Mouse (Mus musculus) neural tube, embryonic 11.5 days (tissue): Measurements from ENCODE around the gene 4930432K21Rik. TPM values are rescaled to one million over a fixed set of nuclear protein-coding genes. Genes with fewer than 3 reads are reported as not detected.
A peak's percentile ranks its signal among the peaks of the same experiment; 100 is the strongest.

ENCODE experiments used
- ATAC-seq: fragments of 200-750 bp; cut with Nextera tagmentation; 2 replicates; pipeline ENCODE4 v1.8.0; 2017; ENCODE audit warnings: moderate number of reproducible peaks, mild to moderate bottlenecking, moderate TSS enrichment, moderate library complexity; ENCODE audit not compliant: insufficient read depth, low FRiP score, low TSS enrichment
- DNase-seq: peaks from one replicate; pipeline ENCODE4 v3.0.0-alpha.2; 2015; ENCODE audit warnings: low spot score
- H3K27ac ChIP-seq: fragments of 300-500 bp; sonication (generic); 2 replicates; pipeline ENCODE4 v1.5.1; 2014; ENCODE audit warnings: low read depth, mild to moderate bottlenecking, low read length
- H3K27me3 ChIP-seq: fragments of 300-500 bp; sonication (generic); 2 replicates; pipeline ENCODE4 v1.6.1; 2014; ENCODE audit warnings: mild to moderate bottlenecking, low read length, mixed read lengths; ENCODE audit not compliant: control insufficient read depth, insufficient read depth
- H3K36me3 ChIP-seq: fragments of 300-500 bp; sonication (generic); 2 replicates; pipeline ENCODE4 v1.6.1; 2014; ENCODE audit warnings: mild to moderate bottlenecking, low read length, moderate library complexity, mixed read lengths; ENCODE audit not compliant: control insufficient read depth, insufficient read depth
- H3K4me1 ChIP-seq: fragments of 300-500 bp; sonication (generic); 2 replicates; pipeline ENCODE4 v1.6.1; 2014; ENCODE audit warnings: low read length, mixed read lengths; ENCODE audit not compliant: control insufficient read depth, insufficient read depth
- H3K4me2 ChIP-seq: fragments of 300-500 bp; sonication (generic); 2 replicates; pipeline ENCODE4 v1.6.1; 2014; ENCODE audit warnings: low read depth, mild to moderate bottlenecking, moderate library complexity
- H3K4me3 ChIP-seq: fragments of 300-500 bp; sonication (generic); 2 replicates; pipeline ENCODE4 v1.5.1; 2014; ENCODE audit warnings: low read depth, low read length
- H3K9ac ChIP-seq: fragments of 300-500 bp; sonication (generic); 2 replicates; pipeline ENCODE4 v1.6.1; 2014; ENCODE audit warnings: mild to moderate bottlenecking, low read length
- H3K9me3 ChIP-seq: fragments of 300-500 bp; sonication (generic); 2 replicates; pipeline ENCODE4 v1.6.1; 2016; ENCODE audit warnings: low read length; ENCODE audit not compliant: control insufficient read depth
- WGBS: fragments of 180-500 bp; shearing (Covaris S2); extraction: QIAGEN DNeasy Blood & Tissue Kit; methylation state at CpG from one replicate; pipeline ENCODE4 v1.1.7; 2014; 5-methylcytosine and 5-hydroxymethylcytosine counted together
- polyA plus RNA-seq: library from polyadenylated mRNA; unstranded; fragments of >200 nt; fragmentation: Nextera tagmentation; extraction: Ambion mirVana; gene quantifications from 2 replicates; pipeline ENCODE4 v1.2.1, GENCODE M21; 2014

4930432K21Rik gene
- polyA plus RNA-seq, 1 experiment from 2014 or later: 1.0 TPM

DNA sequence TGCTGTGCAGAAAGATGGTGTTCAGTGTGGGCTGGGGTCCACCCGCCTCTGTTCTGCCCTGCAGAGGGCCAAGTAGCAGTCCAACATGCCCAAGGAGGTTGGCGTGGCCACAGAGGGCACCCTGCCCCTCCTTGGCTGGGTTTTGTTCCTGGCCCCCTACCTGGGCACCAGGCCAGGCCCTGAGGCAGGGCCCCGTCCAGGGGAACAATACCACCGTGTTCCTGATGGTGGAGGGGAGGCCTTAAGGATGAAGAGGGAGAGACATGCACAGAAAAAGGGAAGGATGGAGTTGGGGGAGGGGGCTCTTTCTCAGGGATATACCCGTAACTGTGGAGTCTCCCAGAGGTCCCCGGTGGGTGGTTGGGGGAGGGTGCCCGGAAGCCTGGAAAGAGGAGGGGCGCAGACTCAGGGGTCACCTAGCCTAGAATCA is 52.3 kb downstream of the 4930432K21Rik start:
- Histone ChIP-seq H3K4me2 (peak overlapping the region; percentile 88), H3K9ac (peak overlapping the region; percentile 64; the same call in 1 of the 2 replicates), H3K9me3 (no peaks in the 10 kb centered on the region), H3K4me1 (peaks cover 31% of the 10 kb centered on the region), H3K27ac (no peak overlapping the region), H3K36me3 (no peaks in the 10 kb centered on the region), H3K4me3 (peak overlapping the region; percentile 43), H3K27me3 (no peaks in the 10 kb centered on the region)
- DNase-seq (no peak), ATAC-seq (no peak)
- WGBS: 31% methylated on average over 8 of the region's 8 CpGs

DNA sequence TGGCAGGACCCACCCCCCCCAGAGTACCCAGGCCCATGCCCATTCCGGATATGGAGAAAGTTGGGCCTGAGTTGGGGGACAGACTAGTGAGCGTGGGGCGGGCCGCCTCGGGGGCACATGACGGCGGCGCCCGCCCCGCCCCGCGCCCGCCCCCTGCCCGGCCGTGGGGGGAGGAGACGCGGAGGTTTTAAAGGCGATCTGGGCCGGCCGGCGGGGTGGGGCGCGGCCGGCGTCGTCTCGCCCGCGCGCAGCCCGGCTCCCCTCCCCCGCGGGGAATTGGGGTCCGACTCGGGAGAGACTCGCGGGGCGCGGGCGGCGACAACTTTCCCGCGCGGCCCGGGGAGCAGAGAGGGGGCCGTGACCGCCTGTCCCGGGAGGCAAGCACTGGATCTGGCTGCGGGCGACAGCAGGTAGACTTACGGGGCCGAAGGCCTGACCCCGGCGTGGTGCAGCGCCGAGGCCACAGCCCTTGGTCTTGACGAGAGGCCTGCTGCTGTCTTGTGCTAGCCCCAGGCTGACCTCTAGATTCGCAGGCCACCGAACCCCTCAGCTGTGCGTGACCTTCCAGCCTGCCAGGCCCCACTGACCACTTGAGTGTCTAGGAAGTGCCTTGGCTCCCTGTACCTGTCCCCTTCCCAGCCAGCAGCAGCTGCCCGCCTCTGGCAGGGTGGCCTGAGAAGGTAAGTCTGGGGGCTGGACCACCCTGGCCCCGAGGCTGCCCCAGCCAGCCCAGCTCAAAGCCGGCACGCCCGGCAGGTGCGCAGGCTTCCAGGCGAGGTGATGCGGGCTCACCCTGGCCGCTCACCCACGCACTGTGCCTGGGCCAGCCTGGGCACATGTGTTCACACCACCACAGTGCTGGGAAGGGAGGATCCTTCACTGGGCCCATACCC is 53.1 kb downstream of the 4930432K21Rik start:
- H3K4me1 ChIP-seq: peaks cover 31% of the 10 kb centered on the region
- no peaks in the 10 kb centered on the region for H3K27me3 ChIP-seq
- no peaks in the 10 kb centered on the region for H3K36me3 ChIP-seq
- ATAC-seq (no peak), DNase-seq (peak; percentile 59)
- H3K4me2 ChIP-seq: peak overlapping the region; percentile 88
- 0 out of 2 replicates have a peak overlapping the region, but pooled peaks have one; percentile 6 for H3K27ac ChIP-seq
- WGBS: 10% methylated on average over 51 of the region's 70 CpGs
- H3K4me3 ChIP-seq: peak overlapping the region; percentile 43
- no peaks in the 10 kb centered on the region for H3K9me3 ChIP-seq
- peak overlapping the region; percentile 64 for H3K9ac ChIP-seq

DNA sequence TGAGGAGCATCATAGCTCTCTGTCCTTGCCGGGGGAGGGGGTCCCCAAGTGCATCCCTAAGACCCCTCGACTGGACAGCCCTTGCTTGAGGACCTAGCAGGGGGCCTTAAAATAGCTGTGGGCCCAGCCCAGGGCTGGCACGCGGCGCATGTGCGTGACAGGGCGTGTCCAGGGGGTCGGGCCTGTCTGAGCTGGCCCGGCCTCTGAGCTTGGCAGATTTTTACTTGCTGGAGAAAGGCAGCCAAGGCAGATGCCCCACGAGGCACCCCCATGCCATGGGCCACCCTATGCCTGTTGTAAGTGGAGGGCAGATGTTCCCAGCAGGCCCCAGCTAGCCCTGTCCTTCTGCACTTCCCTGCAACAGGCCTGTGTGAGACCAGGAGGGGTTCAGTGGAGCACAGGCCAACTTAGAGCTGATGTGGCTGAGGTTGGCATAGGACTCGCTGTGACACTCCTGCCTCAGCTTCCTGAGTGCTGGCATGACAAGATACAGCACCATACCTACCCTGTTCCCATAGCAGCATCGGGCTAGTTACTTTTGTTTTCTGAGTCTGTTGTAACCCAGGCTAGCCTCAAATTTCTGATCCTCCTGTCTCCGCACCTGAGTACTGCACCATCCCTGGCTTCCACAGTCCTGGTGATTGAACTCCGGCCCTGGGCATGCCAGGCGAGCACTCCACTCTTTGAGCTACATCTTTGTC is 53.9 kb downstream of the 4930432K21Rik start:
- DNase-seq (no peak), ATAC-seq (no peak)
- H3K9me3 ChIP-seq: no peaks in the 10 kb centered on the region
- H3K27ac ChIP-seq: no peak overlapping the region
- WGBS: 72% methylated on average over 15 of the region's 15 CpGs
- H3K4me3 ChIP-seq: peak overlapping the region; percentile 43
- peak overlapping the region; percentile 88 for H3K4me2 ChIP-seq
- peaks cover 31% of the 10 kb centered on the region for H3K4me1 ChIP-seq
- no peaks in the 10 kb centered on the region for H3K36me3 ChIP-seq
- peak overlapping the region; percentile 64; the same call in 1 of the 2 replicates for H3K9ac ChIP-seq
- H3K27me3 ChIP-seq: no peaks in the 10 kb centered on the region

DNA sequence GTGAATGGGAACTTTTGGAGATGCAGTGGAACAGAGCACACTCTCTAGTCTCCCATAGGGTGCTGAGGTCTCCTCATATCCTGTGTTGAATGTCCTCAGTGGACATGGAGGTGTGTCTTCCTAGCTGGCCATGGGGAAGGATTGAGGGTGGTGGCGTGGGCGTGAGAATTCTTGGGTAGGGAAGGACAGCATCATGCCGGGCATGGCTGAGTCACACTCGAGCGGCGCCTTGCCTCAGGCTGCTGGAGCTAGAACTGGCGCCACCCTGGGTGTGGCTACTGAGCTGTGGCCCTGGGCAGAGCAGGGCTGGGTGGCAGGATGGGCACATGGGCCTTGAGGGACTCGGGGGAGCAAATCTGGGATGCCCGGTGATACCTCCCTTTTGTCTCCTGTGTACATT is 54.6 kb downstream of the 4930432K21Rik start:
- Histone ChIP-seq H3K4me1 (peaks cover 31% of the 10 kb centered on the region), H3K4me2 (peak overlapping the region; percentile 12; the same call in 1 of the 2 replicates), H3K27ac (no peak overlapping the region), H3K4me3 (no peak overlapping the region), H3K27me3 (no peaks in the 10 kb centered on the region), H3K9ac (no peak overlapping the region), H3K9me3 (no peaks in the 10 kb centered on the region), H3K36me3 (no peaks in the 10 kb centered on the region)
- WGBS: 91% methylated on average over 9 of the region's 9 CpGs
- DNase-seq (no peak), ATAC-seq (no peak)

DNA sequence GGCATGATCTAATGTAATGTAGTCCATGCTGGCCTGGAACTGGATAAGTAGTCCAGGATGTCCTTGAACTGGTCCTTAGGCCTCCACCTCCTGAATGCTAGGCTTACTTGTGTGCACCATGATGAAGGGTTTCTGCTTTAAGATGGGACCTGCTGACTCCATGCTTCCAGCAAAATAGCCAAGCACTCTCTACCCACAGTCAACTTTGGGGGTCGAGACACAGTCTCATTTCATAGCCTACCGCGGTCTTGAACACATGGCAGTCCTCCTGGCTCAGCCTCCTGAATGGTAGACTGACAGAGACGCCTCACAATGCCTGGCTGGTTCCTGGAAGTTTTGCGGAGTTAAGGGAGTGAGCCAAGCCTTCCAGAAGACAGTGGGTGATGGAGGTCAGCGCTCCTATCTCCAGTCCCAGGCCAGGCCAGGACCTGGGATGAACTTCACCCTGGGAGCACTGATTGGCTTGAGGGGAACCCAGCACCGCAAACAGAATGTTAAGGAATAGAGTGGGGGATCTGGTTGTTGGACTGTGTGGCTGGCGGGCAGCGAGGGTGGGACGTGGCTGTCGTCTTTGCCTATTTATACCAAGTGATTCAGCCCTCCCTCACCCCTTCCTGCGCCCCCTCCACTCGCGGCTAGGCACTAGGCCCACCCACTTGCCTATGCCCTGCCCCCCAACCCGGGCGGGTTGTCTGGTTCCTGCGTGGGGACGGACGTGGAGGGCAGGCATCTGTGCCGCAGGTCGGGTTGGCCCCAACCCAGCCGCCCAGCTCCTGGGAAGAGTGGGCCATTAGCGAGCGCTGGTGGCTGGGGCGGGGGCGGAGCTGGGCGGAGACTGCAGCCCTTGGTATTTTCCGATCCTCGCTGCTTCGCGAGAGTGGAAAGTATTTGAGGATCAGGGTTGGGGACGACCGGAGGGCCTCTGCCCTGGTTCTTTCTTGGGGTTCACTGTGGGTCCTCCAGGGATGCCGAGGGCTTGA is 55.4 kb downstream of the 4930432K21Rik start:
- H3K4me1 ChIP-seq: peaks cover 25% of the 10 kb centered on the region
- H3K4me2 ChIP-seq: peak overlapping the region; percentile 69
- peak overlapping the region; percentile 64 for H3K9ac ChIP-seq
- peak overlapping the region; percentile 26 for H3K4me3 ChIP-seq
- H3K27me3 ChIP-seq: no peaks in the 10 kb centered on the region
- DNase-seq (peak; percentile 74), ATAC-seq (no peak)
- H3K9me3 ChIP-seq: no peaks in the 10 kb centered on the region
- peak overlapping the region; percentile 65 for H3K27ac ChIP-seq
- 10% methylated on average over 34 of the region's 34 CpGs for WGBS
- no peaks in the 10 kb centered on the region for H3K36me3 ChIP-seq

DNA sequence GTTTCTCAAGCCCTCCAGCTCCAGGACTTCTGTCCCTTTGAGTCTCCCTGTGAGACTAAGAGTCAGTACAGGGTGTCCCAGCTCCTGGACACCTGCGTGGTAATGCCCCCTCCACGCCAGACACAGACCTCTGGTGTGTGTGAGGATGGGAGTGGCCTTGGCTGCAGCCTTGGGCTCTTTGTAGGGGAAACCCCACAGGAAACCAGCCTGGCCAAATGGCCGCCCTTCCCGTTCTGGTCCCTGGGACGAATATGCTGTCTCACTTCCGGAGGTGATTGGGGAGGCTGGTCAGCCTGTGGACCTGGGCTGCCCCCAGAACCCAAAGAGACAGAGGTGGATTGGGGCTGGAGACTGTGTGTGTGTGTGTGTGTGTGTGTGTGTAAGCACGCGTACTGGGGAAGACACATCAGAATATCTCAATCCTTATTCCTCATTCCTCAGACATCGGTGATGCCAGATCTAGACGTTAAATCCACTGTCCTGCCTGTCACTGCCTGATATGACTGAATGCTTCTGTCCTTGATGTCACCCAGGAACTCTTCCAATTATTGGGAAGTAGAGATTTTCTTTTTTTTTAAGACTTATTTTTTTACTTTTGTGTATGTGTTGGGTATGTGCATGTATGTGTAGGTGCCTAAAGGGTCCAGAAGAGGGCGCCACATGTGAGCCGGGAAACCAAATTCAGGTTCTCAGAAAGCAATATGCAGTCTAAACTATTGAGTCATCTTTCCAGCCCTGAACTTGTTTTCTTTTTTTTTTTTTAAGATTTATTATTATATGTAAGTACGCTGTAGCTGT is 56.3 kb downstream of the 4930432K21Rik start:
- H3K27me3 ChIP-seq: no peaks in the 10 kb centered on the region
- peaks cover 17% of the 10 kb centered on the region for H3K4me1 ChIP-seq
- no peak for ATAC-seq
- WGBS: 52% methylated on average over 13 of the region's 13 CpGs
- peak overlapping the region; percentile 64 for H3K9ac ChIP-seq
- DNase-seq: no peak
- H3K9me3 ChIP-seq: no peaks in the 10 kb centered on the region
- H3K4me2 ChIP-seq: peak overlapping the region; percentile 69
- H3K27ac ChIP-seq: peak overlapping the region; percentile 65
- H3K36me3 ChIP-seq: no peaks in the 10 kb centered on the region
- H3K4me3 ChIP-seq: peak overlapping the region; percentile 26

DNA sequence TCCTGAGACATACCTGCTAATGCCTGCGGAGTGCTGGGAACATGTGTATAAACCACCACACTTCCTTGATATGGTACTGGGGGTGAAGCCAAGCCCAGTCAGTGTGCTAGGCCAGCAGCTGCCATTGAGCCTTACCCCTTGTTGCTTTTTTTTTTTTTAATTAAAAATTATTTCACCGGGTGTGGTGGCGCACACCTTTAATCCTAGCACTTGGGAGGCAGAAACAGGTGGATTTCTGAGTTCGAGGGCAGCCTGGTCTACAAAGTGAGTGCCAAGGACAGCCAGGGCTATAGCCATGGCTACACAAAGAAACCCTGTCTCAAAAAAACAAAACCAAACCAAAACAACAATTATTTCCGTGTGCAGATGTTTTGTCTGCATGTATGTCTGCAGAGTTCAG is 57.2 kb downstream of the 4930432K21Rik start:
- DNase-seq: no peak
- H3K9ac ChIP-seq: no peak overlapping the region
- H3K4me3 ChIP-seq: no peak overlapping the region
- no peak overlapping the region for H3K4me2 ChIP-seq
- 88% methylated on average over 5 of the region's 5 CpGs for WGBS
- no peaks in the 10 kb centered on the region for H3K27me3 ChIP-seq
- no peak for ATAC-seq
- peaks cover 13% of the 10 kb centered on the region for H3K4me1 ChIP-seq
- H3K36me3 ChIP-seq: no peaks in the 10 kb centered on the region
- H3K9me3 ChIP-seq: no peaks in the 10 kb centered on the region
- H3K27ac ChIP-seq: no peak overlapping the region
